Mouse (Mus musculus) spleen, postnatal 10 days (tissue): ENCODE measurements at regions not wholly inside any gene's neighbourhood (a gene's known extent, or its start where the extent isn't known, plus 50 kb on each side); places are given as distances from the start of the nearest gene placed in this dataset.

Source experiments
- DNase-seq, 2 experiments: peaks; one replicate each; pipeline ENCODE4 v3.0.0; 2021 to 2022; ENCODE audit warnings: low spot score in 2 of 2

- no peak for DNase-seq
These were observed 120.8 kb downstream of the Pja1 start for GRCm38 (mm10) chrX:99350233-99350632.

- no peak for DNase-seq
These were observed 130.8 kb downstream of the Pja1 start for GRCm38 (mm10) chrX:99340223-99340622.

- DNase-seq, result no peak
These were observed 131.8 kb downstream of the Pja1 start for GRCm38 (mm10) chrX:99339081-99339876.

GRCm38 (mm10) chrX:99336616-99337553 is 134.2 kb downstream of the Pja1 start:
- DNase-seq, result no peak

- no peak for DNase-seq
These were observed 135.0 kb downstream of the Pja1 start for GRCm38 (mm10) chrX:99335886-99336589.

GRCm38 (mm10) chrX:99332457-99332770 is 138.7 kb downstream of the Pja1 start:
- DNase-seq, result no peak

- DNase-seq, result no peak
These were observed 139.2 kb downstream of the Pja1 start for GRCm38 (mm10) chrX:99331764-99332456.

- DNase-seq, result no peak
These were observed 140.7 kb downstream of the Pja1 start for GRCm38 (mm10) chrX:99330386-99330785.

GRCm38 (mm10) chrX:99328576-99328975 is 142.5 kb downstream of the Pja1 start:
- DNase-seq, result no peak

GRCm38 (mm10) chrX:99326167-99326566 is 144.9 kb downstream of the Pja1 start:
- DNase-seq, result no peak

GRCm38 (mm10) chrX:99325460-99325859 is 145.6 kb downstream of the Pja1 start:
- no peak for DNase-seq

- DNase-seq, result no peak
These were observed 146.4 kb downstream of the Pja1 start for GRCm38 (mm10) chrX:99324546-99325170.

- no peak for DNase-seq
These were observed 151.3 kb downstream of the Pja1 start for GRCm38 (mm10) chrX:99319791-99320190.

- no peak for DNase-seq
These were observed 151.9 kb downstream of the Pja1 start for GRCm38 (mm10) chrX:99319163-99319562.

- DNase-seq, result no peak
These were observed 152.9 kb downstream of the Pja1 start for GRCm38 (mm10) chrX:99318141-99318540.

GRCm38 (mm10) chrX:99317736-99318135 is 153.3 kb downstream of the Pja1 start:
- no peak for DNase-seq

- DNase-seq, result no peak
These were observed 154.5 kb downstream of the Pja1 start for GRCm38 (mm10) chrX:99316410-99317056.

GRCm38 (mm10) chrX:99299110-99299509 is 163.2 kb downstream of the Efnb1 start:
- DNase-seq, result no peak

GRCm38 (mm10) chrX:99294726-99295125 is 158.8 kb downstream of the Efnb1 start:
- no peak for DNase-seq

- no peak for DNase-seq
These were observed 158.0 kb downstream of the Efnb1 start for GRCm38 (mm10) chrX:99293967-99294366.

GRCm38 (mm10) chrX:99292758-99293157 is 156.8 kb downstream of the Efnb1 start:
- no peak for DNase-seq
